Mouse (Mus musculus): ENCODE measurements around the gene Msln.

Gene Msln

DNA sequence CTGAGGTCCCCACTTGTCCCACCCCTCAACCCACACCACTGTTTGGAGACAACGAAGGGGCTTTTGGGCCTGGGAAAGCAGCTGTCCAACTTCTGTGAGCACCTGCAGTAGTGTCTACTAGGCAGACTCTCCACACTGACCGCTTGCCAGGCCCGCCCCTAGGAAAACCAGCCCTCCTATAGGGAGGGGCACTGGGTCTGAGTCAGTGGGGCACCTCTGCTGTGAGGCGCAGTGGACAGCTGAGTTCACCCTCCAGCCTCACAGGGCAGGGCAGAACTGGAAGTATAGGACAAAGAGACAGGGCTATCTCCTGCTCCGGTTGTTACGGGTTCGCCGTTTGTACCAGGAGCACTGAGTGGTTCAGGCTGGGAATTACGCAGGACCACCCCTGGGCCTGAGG is at the start of gene Msln:
Msln (minus strand) TSS at position 138 of the 400 bp plus-strand sequence.
- no peak for DNase-seq (ENCODE audit: low spot score in 2 of 2)

DNA sequence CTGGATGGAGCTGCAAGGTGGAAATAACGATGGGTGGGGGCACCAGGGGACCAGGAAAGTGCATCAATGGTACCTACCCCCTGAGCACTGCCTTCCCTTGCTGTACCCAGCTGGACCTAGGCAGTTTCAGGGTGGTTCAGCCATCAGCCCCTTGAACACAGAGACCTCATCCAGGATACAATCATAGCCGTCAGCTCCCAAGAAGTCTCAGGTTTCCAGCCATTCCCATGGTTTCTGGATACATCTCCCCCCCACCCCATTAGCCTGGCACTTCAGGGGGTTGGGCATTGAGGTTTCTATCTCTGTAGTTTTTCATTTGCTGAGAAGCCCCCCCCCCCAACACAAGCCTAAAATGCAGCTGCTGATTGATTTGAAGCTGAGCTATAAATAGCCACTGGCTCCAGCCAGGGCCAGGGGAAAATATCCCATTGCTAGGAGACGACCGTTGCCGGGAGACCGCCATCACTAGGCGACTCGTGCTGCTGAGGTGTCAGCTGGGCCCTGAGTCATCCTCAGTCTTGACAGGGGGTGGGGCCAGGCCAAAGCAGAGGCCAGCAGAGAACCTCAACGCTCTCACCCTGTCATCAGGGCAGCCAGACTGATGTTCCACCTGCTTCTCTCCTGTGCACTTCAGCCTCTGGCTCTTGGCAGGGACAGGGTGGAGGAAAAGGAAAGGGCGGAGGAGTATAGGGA is 48.8 kb upstream of the Msln start:
- peak in 1 of 2 experiments; percentile 70 for DNase-seq (ENCODE audit: low spot score in 2 of 2)

DNA sequence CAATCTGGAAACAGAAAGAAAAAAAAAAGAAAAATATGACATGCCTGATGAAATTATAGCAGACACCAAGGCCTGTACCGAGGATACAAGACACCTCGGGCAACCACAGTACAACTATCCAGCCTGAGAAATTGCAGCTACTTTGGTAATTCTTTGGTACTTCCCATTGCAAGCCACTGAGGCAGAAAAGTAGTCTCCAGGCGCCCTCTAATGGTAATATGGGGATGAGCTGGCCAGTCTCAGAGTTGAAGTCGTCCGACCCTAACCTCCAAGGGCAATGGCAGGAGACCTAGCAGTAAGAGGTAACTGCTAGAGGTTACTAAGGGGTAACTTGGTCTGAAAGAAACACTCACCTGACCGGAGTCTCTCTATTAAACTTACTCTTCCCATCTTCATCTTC is 46.9 kb upstream of the Msln start:
- DNase-seq (ENCODE audit: low spot score in 2 of 2), result peak; percentile 59 to 77

DNA sequence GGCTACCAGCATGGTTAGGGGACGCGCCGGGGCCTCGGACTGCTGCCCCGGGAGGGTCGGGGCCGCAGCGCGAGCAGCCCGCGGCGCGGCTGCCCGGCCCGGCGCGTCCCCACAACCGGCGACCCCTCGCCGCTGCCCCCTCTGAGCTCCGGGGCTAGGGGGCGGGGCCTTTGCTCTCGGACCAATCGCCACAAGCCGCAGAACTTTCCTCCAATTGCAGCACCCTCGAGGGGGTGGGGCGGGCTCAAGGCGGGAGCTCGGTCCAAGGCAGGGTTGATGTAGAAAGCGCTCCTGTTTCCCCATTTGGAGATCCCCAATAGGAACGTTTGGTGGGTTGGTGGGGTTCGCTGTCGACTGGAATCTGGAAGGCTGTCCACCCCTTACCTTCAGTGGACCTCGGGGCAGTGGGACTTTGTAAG is 42.8 kb upstream of the Msln start, which contains the start of gene Metrn:
Metrn (minus strand) TSS at position 186 of the 419 bp plus-strand sequence.
- DNase-seq (ENCODE audit: low spot score in 2 of 2), result peak; percentile 88 to 92

DNA sequence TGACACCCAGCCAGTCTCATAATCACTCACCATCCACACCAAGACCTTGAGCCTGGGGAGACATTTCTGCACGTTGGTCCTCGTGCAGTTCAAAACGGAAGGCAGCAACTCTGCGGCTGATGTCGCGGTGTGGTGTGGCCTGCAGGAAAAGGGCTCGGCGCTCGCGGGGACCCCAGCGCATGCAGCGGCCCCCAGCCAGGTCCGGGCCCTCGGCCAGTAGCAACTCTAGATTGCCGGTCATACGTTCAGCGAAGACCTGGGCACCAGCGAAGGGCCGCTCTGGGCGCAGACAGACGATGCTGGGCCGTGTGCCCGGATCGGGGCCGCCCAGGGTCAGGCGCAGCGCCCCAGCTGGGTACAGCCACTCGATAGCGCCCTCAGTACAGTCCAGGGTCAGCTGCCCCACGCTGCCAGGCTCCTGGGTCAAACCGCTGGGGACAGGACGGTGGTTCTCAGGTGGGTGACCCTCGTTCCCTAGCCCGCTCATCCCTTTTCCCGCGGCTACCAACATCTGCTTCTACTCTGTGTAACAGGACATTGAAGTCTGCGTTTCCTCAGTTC is 42.1 kb upstream of the Msln start:
- peak; percentile 34 to 37 for DNase-seq (ENCODE audit: low spot score in 2 of 2)

DNA sequence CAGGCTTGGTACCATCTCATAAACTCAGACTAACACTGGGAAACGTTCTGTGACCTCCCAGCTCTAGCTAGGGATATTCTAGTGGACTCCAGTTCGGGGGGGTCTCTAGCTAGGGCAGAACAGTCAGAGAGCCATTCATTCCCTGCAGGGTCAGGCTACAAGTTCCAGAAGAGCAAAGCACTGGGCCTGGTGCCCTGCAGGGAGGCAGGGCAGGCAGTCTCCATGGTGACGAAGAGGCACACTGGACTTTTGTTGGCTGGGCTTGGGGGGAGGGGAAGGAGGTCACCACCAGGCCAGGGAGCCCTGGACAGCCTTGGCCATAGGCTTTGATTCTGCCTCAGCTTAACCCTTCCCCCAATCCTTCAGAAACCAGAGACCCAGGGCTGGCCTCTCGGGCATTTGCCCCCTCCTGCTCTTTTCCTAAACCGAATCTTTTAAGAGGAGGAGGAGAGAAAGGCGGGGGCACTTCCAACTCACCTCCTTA is 41.5 kb upstream of the Msln start, which contains the start of gene AC134908.4:
AC134908.4 (minus strand) TSS at position 51 of the 484 bp plus-strand sequence.
- DNase-seq (ENCODE audit: low spot score in 2 of 2), result peak in 1 of 2 experiments; percentile 21

DNA sequence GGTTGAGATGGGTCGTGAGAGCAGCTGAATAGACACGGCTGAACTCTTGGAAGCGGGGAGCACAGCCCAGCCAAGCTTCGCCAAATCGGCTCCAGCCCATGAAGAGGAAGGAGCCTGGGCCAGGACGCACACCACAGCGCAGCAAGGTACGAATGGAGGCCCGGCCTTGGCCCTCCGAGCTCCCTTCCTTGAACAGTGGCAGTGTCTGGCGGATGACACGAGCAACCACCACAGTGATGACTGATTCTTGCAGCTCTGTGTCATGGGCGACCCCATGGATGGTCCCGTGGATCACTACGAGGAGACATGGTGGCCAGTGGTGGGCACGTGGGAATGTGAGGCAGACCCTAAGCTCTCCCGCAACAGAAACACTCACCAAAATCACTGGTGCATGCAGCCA is 40.8 kb upstream of the Msln start:
- DNase-seq (ENCODE audit: low spot score in 2 of 2), result no peak

DNA sequence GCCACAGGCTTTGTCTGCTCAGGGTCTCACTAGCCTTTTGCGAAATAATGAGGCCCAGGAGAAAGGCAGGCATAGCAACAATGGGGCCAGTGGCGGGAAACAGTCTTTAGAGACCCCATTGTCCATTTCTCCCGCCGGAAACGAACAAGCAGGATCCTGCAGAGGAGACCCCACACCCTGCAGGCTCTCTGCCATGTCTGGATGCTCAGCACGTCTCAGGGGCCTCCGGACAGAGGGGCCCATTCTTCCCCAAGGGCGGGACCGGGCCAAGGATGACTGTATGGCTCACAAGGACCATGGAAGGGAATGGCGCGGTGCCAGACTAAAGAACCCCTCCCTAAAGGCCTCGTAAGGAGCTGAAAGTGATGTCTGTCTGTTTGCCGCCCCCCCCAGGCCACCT is 40.0 kb upstream of the Msln start:
- DNase-seq (ENCODE audit: low spot score in 2 of 2), result no peak

DNA sequence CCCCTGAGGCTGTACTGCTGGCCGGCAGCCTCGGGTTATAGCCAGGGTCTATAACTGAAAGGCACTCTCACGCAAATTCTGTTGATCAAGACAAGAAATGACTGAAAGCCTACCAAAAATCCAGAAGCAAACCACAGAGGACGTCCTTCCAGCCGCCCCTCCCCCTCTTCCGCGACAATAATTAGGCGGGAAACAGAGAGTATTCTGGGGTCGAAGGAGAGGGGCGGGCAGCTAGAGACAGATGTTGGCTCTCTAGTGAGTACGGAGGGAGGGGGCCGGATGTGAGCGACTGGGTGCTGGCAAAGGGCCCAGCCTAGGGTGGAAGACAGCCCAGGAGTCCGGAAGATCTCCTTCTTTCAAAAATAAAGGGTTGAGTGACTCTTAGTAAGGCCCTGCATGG is 38.4 kb upstream of the Msln start, which contains the start of gene Fam173a:
Fam173a (minus strand) TSS at position 287 of the 400 bp plus-strand sequence.
- DNase-seq (ENCODE audit: low spot score in 2 of 2), result peak; percentile 81 to 89

DNA sequence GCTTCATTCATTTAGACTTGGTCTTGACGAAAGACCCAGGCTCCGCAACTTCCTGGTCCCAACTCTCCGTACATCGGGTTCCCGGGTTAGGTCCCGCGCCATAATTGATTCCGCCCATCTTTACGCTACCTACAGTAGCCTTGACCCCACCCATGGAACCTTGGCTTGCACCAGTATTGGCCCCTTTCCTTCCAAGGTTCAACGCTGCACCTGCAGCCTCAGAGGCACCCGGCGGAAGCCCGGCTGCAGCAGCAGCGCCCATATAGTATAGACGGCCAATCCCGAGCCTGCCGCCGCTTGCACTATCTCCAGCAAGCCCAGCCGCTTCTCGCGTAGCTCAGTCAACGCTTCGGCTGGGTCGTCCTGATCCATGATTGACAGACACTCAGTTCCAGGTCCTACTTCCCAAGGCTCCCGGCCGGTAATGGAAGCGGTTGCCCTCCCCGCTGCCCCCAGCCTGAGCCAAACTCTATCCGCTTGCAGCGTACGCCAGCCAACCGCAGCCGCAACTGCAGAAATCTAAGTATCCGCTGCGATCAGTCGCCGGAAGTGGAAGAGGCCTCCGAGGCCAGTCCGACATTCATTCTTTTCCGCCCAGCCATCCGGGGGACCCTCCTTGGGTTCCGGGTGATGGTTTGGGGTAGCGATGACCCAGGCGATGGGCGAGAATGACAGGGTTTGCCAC is 37.8 kb upstream of the Msln start:
- DNase-seq (ENCODE audit: low spot score in 2 of 2), result peak; percentile 82 to 83

DNA sequence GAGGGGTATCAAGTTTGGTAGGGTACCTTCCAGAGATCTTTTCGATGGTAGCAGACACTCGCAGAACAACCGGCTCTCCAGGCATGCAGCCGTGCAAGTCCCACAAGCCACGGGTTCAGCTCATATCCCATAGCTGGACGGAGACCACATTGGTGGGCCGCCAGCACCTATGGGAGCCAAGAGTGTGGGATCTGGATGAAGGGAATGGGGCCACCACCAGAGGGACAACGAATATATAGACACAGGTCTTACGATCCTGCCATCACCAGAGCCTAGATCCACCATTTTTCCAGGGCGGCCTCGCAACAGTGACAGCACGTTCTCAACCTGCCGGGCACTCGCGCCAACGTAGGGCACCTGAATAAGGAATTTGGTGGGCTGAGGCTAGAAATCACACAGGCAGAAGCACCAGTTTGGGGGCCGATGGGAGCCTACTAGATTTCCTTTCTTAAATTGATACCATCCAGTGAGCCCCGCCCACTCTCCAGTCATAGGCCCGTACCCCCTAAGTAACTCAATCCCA is 37.2 kb upstream of the Msln start:
- no peak for DNase-seq (ENCODE audit: low spot score in 2 of 2)

DNA sequence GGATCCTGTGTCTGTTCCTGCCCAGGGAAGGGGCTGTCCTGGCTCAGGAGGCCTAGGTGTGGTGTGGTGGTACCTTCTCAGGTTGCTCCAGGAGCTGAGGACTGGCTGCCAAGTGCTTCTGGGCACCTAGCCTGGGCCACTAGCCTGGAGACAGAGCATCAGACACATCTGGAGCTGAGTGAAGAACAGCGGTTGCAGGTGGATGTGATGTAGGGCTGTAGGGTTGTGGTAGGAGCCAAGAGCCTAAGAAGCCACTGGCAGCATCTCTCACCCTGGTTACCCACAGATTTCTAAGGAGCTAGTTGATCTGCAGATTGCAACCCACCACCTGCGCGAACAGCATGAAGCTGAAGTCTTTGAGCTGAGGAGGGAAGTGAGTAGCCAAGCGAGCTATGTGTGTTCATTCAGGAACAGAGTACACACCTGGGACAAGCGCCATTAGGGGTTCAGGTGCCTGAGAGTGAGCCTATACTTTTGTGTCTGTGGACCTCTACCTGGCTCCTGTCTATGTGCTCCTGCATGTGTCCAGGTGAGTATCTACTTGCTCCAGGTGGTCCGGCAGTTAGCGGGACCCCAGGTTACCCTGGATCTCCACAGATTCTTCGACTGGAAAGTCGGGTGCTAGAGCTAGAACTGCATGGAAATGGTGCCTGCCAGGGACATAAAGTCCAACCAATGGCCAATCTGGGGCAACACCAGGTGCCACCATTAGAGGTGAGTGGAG is 32.8 kb upstream of the Msln start:
- DNase-seq (ENCODE audit: low spot score in 2 of 2), result no peak

DNA sequence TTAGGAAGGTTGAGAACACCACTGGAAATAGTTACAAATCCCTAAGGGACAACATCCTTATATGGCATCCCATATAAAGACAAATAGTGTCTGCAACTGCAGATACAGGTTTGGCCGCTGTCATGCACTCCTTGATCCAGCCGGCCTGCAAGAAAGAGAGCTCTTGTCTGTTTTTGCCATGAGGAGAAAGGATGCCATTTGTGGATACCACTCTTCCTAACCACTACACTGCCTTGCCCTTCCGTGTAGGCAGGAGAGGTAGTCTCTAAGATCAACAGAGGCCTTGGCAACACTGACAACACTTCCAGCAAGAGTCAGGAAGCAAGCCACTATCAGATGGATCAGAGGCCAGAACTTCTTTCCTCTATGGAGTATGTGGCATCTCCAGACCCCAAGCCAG is 32.1 kb upstream of the Msln start, which contains the start of gene Ccdc78:
Ccdc78 (plus strand) TSS at position 301 of the 400 bp plus-strand sequence.
- no peak for DNase-seq (ENCODE audit: low spot score in 2 of 2)

DNA sequence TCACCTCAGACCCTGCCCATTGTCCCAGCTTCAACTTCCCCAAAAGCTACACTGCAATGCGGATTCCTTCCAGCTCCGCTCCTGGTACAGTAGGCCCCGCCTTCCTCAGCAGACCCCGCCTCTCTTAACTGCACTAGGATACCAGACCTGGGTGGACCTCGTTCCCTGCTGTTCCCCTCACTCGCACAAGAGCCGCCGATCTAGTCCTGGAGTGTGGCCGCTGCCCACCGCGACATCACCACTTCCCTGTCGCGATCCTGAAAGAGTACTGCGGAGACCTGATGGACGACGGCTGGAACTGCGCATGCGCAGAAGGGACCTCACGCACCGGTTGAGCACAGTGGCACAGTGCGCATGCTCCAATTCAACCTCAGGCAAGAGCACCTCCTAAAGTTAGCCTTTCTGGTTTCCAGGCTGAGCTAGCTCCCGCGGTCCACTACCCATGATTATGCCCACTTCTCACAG is 31.1 kb upstream of the Msln start, which contains the start of gene Haghl:
Haghl (minus strand) TSS at position 393 of the 465 bp plus-strand sequence.
- DNase-seq (ENCODE audit: low spot score in 2 of 2), result peak; percentile 95 to 97

DNA sequence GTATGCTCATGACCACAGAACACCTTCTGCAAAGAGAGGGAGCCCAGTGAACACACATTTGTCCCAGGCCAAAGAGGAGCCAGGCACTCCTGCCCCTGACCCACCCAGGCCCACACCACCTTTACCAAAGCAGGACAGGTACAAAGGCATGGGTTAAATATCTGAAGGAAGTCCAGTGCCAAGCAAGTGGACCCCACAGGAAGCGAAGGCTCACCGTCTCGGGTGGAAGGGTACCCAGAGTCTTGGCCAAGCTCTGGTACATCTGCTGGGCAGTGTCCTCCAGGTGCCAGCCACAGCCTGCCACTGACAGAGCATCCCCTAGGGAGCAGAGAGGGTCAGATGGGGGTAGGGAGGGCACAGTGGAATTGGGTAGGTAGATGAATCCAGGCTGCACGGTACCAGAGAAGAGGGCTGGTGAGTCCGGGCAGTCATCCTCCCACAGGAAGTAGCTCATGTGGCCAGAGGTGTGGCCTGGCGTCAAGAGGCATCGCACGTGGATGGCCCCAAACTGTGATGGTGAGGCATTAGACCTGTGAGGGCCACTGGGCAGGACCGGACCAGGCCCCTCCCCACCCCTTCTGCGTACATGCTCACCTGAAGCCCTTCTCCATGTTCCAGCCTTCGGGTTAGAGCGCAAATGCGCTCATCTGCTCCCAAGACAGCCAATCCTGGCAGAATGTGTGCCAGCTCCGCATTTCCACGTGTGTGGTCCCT is 29.8 kb upstream of the Msln start:
- no peak for DNase-seq (ENCODE audit: low spot score in 2 of 2)

DNA sequence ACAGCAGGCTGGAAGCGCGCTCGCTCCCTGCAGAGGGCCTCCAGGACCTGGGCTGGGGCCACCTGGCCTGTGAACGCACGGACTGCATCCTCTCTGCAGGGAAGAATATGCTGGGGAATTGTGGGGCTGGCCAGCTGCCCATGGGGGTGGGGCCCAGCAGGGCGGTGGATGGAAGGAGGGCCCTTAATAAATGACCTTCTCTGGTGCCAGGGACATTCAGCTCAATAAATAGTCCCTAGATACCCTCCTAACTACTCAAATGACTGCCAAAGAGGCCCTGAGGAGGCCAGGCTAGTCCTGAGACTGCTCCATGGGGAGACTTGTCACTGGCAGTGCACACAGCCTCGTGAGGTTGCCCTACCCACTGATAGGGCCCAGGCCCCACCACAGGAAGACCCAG is 28.9 kb upstream of the Msln start:
- DNase-seq (ENCODE audit: low spot score in 2 of 2), result peak; percentile 50 to 56

DNA sequence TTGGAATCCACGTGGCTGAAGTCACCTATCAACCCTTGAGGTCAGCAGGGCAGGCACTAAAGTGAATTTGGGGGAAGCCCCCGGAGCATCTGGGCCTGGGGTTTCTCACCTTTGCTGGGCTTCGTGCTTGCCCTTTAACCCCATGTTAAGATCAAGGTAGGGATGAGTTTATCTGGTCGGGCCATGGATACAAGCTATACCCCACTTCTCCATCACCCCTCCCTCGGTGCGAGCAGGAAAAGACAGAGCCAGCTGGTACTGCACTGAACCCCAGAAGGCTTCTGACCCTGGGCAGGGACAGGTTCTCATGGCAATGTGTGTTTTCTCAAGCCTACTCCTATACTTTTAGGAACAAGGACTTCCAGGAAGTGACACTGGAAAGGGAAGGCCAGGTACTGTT is 27.2 kb upstream of the Msln start:
- DNase-seq (ENCODE audit: low spot score in 2 of 2), result no peak

DNA sequence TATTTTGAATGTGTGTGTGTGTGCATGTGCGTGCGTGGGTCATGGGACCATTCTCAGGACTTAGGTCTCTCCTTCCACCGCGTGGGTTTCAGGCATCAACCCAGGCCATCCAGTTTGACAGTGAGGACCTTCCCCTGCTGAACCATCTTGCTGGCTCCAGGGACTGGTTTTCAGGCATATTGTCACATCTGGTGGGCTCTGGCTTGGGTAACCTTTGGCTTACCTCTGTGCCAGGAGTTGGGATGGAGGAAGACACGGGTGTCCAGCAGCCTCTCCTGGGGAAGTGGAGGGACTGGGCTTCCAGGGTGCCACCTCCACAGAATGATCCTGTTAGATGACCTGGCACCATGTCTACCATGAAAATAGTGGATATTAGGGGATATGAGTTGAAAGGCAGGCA is 23.8 kb upstream of the Msln start:
- DNase-seq (ENCODE audit: low spot score in 2 of 2), result no peak

DNA sequence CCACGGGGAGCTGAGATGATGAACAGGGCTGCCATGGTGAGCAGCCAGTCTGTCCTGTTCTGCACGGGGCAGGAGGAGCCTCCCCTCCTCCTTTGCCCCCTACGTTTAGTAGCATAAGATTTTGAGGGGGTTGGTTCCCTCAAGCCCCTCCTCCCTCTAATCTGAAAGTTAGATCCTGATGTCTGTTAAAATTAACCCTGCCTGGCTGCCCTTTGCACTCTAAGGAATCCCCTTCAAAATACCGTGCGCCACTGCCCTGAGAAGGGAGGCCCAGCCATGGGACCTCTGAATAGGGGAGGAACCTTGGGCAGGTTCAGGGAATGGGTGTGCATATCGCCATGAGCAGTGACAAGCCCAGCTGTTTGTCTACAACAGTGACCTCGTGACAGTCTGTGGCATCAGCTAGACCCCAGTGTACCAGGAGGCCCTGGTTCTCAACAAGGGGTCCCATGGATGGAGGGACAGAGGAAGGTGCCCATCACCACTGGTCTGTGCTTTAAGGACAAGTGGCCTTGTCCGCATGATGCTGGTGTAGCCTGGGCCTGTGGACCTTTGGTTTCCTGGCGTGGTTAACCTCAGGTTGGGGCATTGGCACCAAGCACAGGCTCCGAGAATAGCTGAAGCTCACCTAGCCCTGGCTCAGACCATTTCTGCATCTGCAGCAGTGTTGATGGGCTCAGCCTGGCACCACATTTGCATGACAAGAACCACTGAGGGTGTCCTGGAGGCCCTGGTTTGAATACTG is 21.3 kb upstream of the Msln start:
- no peak for DNase-seq (ENCODE audit: low spot score in 2 of 2)

DNA sequence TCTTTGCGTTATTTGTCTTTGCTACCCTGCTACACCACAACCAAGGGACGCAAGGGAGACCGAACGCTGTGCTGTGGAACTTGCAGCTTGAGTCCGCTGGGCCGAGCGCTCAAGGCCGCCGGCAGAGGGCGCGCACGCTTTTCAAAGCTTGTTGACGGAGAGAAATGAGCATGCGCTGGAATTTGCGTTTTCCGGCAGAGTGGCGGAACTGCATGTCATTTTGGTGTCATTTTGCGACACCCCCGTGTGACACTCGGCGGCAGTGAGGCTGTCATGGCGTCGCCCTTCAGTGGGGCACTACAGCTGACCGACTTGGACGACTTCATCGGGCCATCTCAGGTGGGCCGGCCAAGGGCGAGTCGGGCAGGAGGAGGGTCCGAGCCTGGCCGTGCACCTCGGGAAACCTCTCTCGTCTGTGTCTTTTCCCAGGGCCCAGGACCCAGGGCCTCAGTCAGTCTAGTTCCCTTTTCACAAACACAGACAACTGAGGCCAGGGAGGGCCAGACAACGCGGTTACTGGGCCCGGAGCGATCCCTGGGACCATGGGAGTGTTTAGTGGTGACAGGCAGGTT is 19.5 kb upstream of the Msln start, which contains the start of gene Narfl:
Narfl (plus strand) TSS at position 228 of the 572 bp plus-strand sequence.
- DNase-seq (ENCODE audit: low spot score in 2 of 2), result peak; percentile 90 to 96
